Mouse (Mus musculus) MEL (cell line): Measurements from ENCODE around the gene Tpp1. TPM values are rescaled to one million over a fixed set of nuclear protein-coding genes. Genes with fewer than 3 reads are reported as not detected.
A peak's percentile ranks its signal among the peaks of the same experiment; 100 is the strongest.

Source experiments
- DNase-seq: peaks from one replicate; pipeline ENCODE4 v3.0.0; 2011; ENCODE audit warnings: low read depth, low spot score
- H3K27ac ChIP-seq: 2 replicates; pipeline ENCODE4 v1.5.1; 2012; ENCODE audit warnings: low read depth, mild to moderate bottlenecking, control low read depth, low read length, moderate library complexity; ENCODE audit not compliant: control insufficient read depth
- H3K27me3 ChIP-seq, 2 experiments: fragments of 150-350 bp in 1 of 2; sonication (generic) in 1 of 2; 2 replicates each; pipeline ENCODE4 v1.6.1; 2012; ENCODE audit warnings: low read length in 2 of 2, mild to moderate bottlenecking in 2 of 2, improper control_type of control experiment in 1 of 2, moderate library complexity in 1 of 2; ENCODE audit not compliant: insufficient read depth in 2 of 2, control insufficient read depth in 1 of 2
- H3K36me3 ChIP-seq, 2 experiments: 2 replicates each; pipeline ENCODE4 v1.6.1; 2012 to 2014; ENCODE audit warnings: low read length in 2 of 2, improper control_type of control experiment in 1 of 2, inconsistent platforms in 1 of 2, mild to moderate bottlenecking in 1 of 2; ENCODE audit not compliant: insufficient read depth in 2 of 2, control insufficient read depth in 1 of 2
- H3K4me1 ChIP-seq, 2 experiments: fragments of 150-350 bp in 1 of 2; sonication (generic) in 1 of 2; 2 replicates each; pipeline ENCODE4 v1.6.1; 2012; ENCODE audit warnings: low read length in 2 of 2, improper control_type of control experiment in 1 of 2, mild to moderate bottlenecking in 1 of 2; ENCODE audit not compliant: insufficient read depth in 2 of 2, control insufficient read depth in 1 of 2
- H3K4me3 ChIP-seq, 2 experiments: fragments of 150-350 bp in 1 of 2; sonication (generic) in 1 of 2; 2 replicates each; pipeline ENCODE4 v1.5.1; 2012; ENCODE audit warnings: low read depth in 2 of 2, low read length in 2 of 2, mild to moderate bottlenecking in 2 of 2, moderate library complexity in 2 of 2, control low read depth in 1 of 2, improper control_type of control experiment in 1 of 2; ENCODE audit not compliant: control insufficient read depth in 1 of 2, insufficient read depth in 1 of 2
- H3K79me2 ChIP-seq: 2 replicates; pipeline ENCODE4 v1.6.1; 2012; ENCODE audit warnings: mild to moderate bottlenecking, low read length, moderate library complexity; ENCODE audit not compliant: control insufficient read depth, poor library complexity, insufficient read depth
- H3K9ac ChIP-seq: 2 replicates; pipeline ENCODE4 v1.6.1; 2012; ENCODE audit warnings: low read depth, mild to moderate bottlenecking, control low read depth, low read length, moderate library complexity; ENCODE audit not compliant: control insufficient read depth, poor library complexity, severe bottlenecking
- H3K9me3 ChIP-seq: fragments of 150-350 bp; sonication (generic); replicated peaks from 2 replicates; pipeline ENCODE4 v1.6.1; 2012; ENCODE audit warnings: mild to moderate bottlenecking, low read length, improper control_type of control experiment, moderate library complexity; ENCODE audit not compliant: insufficient read depth
- CTCF ChIP-seq, 3 experiments: IDR thresholded peaks in 2 of 3; conservative IDR thresholded peaks in 1 of 3; 2 replicates each; pipeline ENCODE4 v1.5.1; 2011 to 2012; ENCODE audit warnings: low read length in 3 of 3, low read depth in 2 of 3, mild to moderate bottlenecking in 2 of 3, improper control_type of control experiment in 1 of 3, inconsistent platforms in 1 of 3, mixed read lengths in 1 of 3, moderate library complexity in 1 of 3; ENCODE audit not compliant: control insufficient read depth in 1 of 3, insufficient read depth in 1 of 3, poor library complexity in 1 of 3, severe bottlenecking in 1 of 3
- E2F4 ChIP-seq: IDR thresholded peaks from 2 replicates; pipeline ENCODE4 v1.6.1; 2011; ENCODE audit warnings: low read depth, low read length, improper control_type of control experiment, borderline replicate concordance
- ELF1 ChIP-seq: IDR thresholded peaks from 2 replicates; pipeline ENCODE4 v1.6.1; 2014; ENCODE audit warnings: low read depth, mild to moderate bottlenecking, inconsistent platforms, low read length, improper control_type of control experiment, moderate library complexity
- GABPA ChIP-seq: IDR thresholded peaks from 2 replicates; pipeline ENCODE4 v1.6.1; 2012; ENCODE audit warnings: low read depth, mild to moderate bottlenecking, inconsistent platforms, low read length, improper control_type of control experiment, moderate library complexity
- GATA1 ChIP-seq: IDR thresholded peaks from 2 replicates; pipeline ENCODE4 v1.6.1; 2011; ENCODE audit warnings: low read depth, low read length, improper control_type of control experiment
- HCFC1 ChIP-seq: IDR thresholded peaks from 2 replicates; pipeline ENCODE4 v1.6.1; 2012; ENCODE audit warnings: low read depth, mild to moderate bottlenecking, inconsistent platforms, low read length, improper control_type of control experiment, moderate library complexity
- MAFK ChIP-seq: IDR thresholded peaks from 2 replicates; pipeline ENCODE4 v1.6.1; 2011; ENCODE audit warnings: low read depth, mild to moderate bottlenecking, low read length, improper control_type of control experiment, borderline replicate concordance
- MAX ChIP-seq: IDR thresholded peaks from 2 replicates; pipeline ENCODE4 v1.6.1; 2011; ENCODE audit warnings: low read length, improper control_type of control experiment
- NELFE ChIP-seq: IDR thresholded peaks from 2 replicates; pipeline ENCODE4 v1.6.1; 2011; ENCODE audit warnings: low read depth, low read length, improper control_type of control experiment
- NRF1 ChIP-seq: IDR thresholded peaks from 2 replicates; pipeline ENCODE4 v1.6.1; 2014; ENCODE audit warnings: low read depth, mild to moderate bottlenecking, inconsistent platforms, low read length, improper control_type of control experiment, moderate library complexity; ENCODE audit not compliant: poor library complexity, insufficient read depth, severe bottlenecking
- RAD21 ChIP-seq: IDR thresholded peaks from 2 replicates; pipeline ENCODE4 v1.6.1; 2011; ENCODE audit warnings: mild to moderate bottlenecking, low read depth, low read length, improper control_type of control experiment
- RCOR1 ChIP-seq: IDR thresholded peaks from 2 replicates; pipeline ENCODE4 v1.6.1; 2012; ENCODE audit warnings: low read depth, mild to moderate bottlenecking, inconsistent platforms, low read length, improper control_type of control experiment
- SMC3 ChIP-seq: IDR thresholded peaks from 2 replicates; pipeline ENCODE4 v1.6.1; 2011; ENCODE audit warnings: low read depth, low read length, improper control_type of control experiment
- TBP ChIP-seq: IDR thresholded peaks from 2 replicates; pipeline ENCODE4 v1.8.0; 2011; ENCODE audit warnings: low read depth, low read length, improper control_type of control experiment
- UBTF ChIP-seq: IDR thresholded peaks from 2 replicates; pipeline ENCODE4 v1.6.1; 2012; ENCODE audit warnings: low read depth, mild to moderate bottlenecking, inconsistent platforms, low read length, improper control_type of control experiment, moderate library complexity, borderline replicate concordance; ENCODE audit not compliant: insufficient read depth
- USF1 ChIP-seq: IDR thresholded peaks from 2 replicates; pipeline ENCODE4 v1.6.1; 2014; ENCODE audit warnings: low read depth, mild to moderate bottlenecking, inconsistent platforms, low read length, improper control_type of control experiment, moderate library complexity
- ZC3H11A ChIP-seq: IDR thresholded peaks from 2 replicates; pipeline ENCODE4 v1.6.1; 2012; ENCODE audit warnings: low read depth, mild to moderate bottlenecking, inconsistent platforms, low read length, improper control_type of control experiment
- polyA plus RNA-seq, 2 experiments: library from polyadenylated mRNA; stranded (reverse) in 1 of 2; unstranded in 1 of 2; fragments of >175 nt in 1 of 2; fragments of >200 nt in 1 of 2; gene quantifications; 2 replicates each; pipeline versions ENCODE4 v1.2.1 to v1.2.4; 2012; ENCODE audit warnings: low replicate concordance in 2 of 2, low read depth in 1 of 2; ENCODE audit not compliant: insufficient read length in 2 of 2, insufficient read depth in 1 of 2, missing spikeins in 1 of 2
- total RNA-seq: library from RNA; depleted of rRNA; stranded (reverse); fragments of 300-350 nt; gene quantifications from 2 replicates; pipeline ENCODE4 v1.2.3, GENCODE M21; 2012

The Tpp1 gene
- total and polyA plus RNA-seq, 3 experiments = 17.5 to 45.4 TPM; not detected in 1

GRCm38 (mm10) chr7:105726144-105726979 is 25.7 kb downstream of the Tpp1 start:
- H3K79me2 ChIP-seq = no peaks in the 10 kb centered on the region
- no peak overlapping the region for H3K4me3 ChIP-seq
- H3K27me3 ChIP-seq = no peaks in the 10 kb centered on the region
- no peak overlapping the region for H3K27ac ChIP-seq
- H3K9ac ChIP-seq = no peak overlapping the region
- H3K4me1 ChIP-seq = peaks cover 0 to 6% of the 10 kb centered on the region in 2 experiments; a peak in 3 of 4 replicates
- DNase-seq = peak; percentile 73
- H3K9me3 ChIP-seq = no peaks in the 10 kb centered on the region
- peaks cover 0 to 11% of the 10 kb centered on the region in 2 experiments; a peak in 1 of 4 replicates for H3K36me3 ChIP-seq
- TF ChIP-seq SMC3 (peak; percentile 74), RAD21 (peak; percentile 78), ELF1 (no peak), NRF1 (no peak), CTCF (IDR thresholded peaks at IDR 0.05 in 2 of 3, conservative IDR thresholded peaks at IDR 0.05 in 1 of 3; ENCODE audit: control insufficient read depth in 1 of 3, insufficient read depth in 1 of 3, low read depth in 2 of 3, low read length in 3 of 3, poor library complexity in 1 of 3, severe bottlenecking in 1 of 3) (peak; percentile 53 to 85 (median 80)), ZC3H11A (peak; percentile 58)

GRCm38 (mm10) chr7:105721916-105722315 is 30.1 kb downstream of the Tpp1 start:
- no peaks in the 10 kb centered on the region for H3K4me1 ChIP-seq
- TF ChIP-seq USF1 (no peak), ELF1 (no peak), NRF1 (no peak), GATA1 (no peak), SMC3 (no peak), NELFE (no peak), HCFC1 (no peak), RCOR1 (no peak), MAX (no peak), TBP (no peak), GABPA (no peak), MAFK (no peak), UBTF (no peak), E2F4 (no peak)
- no peaks in the 10 kb centered on the region for H3K9me3 ChIP-seq

More at GRCm38 (mm10) chr7:105721916-105722315, 30.1 kb downstream of the Tpp1 start:
- no peak overlapping the region for H3K27ac ChIP-seq
- H3K79me2 ChIP-seq = no peaks in the 10 kb centered on the region
- no peaks in the 10 kb centered on the region for H3K27me3 ChIP-seq
- no peak overlapping the region for H3K4me3 ChIP-seq
- H3K9ac ChIP-seq = no peak overlapping the region
- no peak for DNase-seq
- H3K36me3 ChIP-seq = no peaks in the 10 kb centered on the region
